In genomic region chr9:66213386-66214032, GRCm38 (mm10) we compare ENCODE assay signal across 8 mouse cellular contexts. TPM values are rescaled to one million over a fixed set of nuclear protein-coding genes. Genes with fewer than 3 reads are reported as not detected.
DNase-seq lines count a peak whose midpoint lies in the region; ATAC-seq and TF ChIP-seq lines count a peak whose summit lies in the region.

No protein-coding gene starts in this region.

- H3K27me3 ChIP-seq in liver, postnatal 0 days (ENCODE audit: insufficient read depth, low read length), result no peaks in the 10 kb centered on the region
- no peaks in the 10 kb centered on the region for H3K27me3 ChIP-seq in stomach, embryonic 14.5 days (ENCODE audit: control insufficient read depth, insufficient read depth, low read length)

- TF ChIP-seq CTCF in liver, postnatal 0 days (IDR thresholded peaks at IDR 0.05; ENCODE audit: low read depth), result no peak; the same call in 1 of the 2 replicates

- WGBS in liver, postnatal 0 days (ENCODE audit: insufficient replicate concordance), result 20% methylated on average over 5 of the region's 5 CpGs
- 52% methylated on average over 5 of the region's 5 CpGs for WGBS in stomach, embryonic 14.5 days

- H3K4me2 ChIP-seq in liver, postnatal 0 days (ENCODE audit: low read depth, low read length), result peak overlapping the region; percentile 70
- no peak overlapping the region for H3K4me2 ChIP-seq in stomach, embryonic 14.5 days (replicated peaks; ENCODE audit: low read depth, low read length)

- peaks cover 43% of the 10 kb centered on the region for H3K4me1 ChIP-seq in liver, postnatal 0 days (ENCODE audit: insufficient read depth)
- peaks cover 9% of the 10 kb centered on the region; the same call in 1 of the 2 replicates for H3K4me1 ChIP-seq in stomach, embryonic 14.5 days (ENCODE audit: control insufficient read depth, insufficient read depth, low read length)

- H3K27ac ChIP-seq in liver, postnatal 0 days (ENCODE audit: low read depth), result peak overlapping the region; percentile 83
- no peak overlapping the region; the same call in 1 of the 2 replicates for H3K27ac ChIP-seq in stomach, embryonic 14.5 days (ENCODE audit: low read length)

- peak; percentile 91 for ATAC-seq in erythroblast, adult 5-6 weeks (replicated peaks; ENCODE audit: low FRiP score, poor library complexity, severe bottlenecking)
- peak; percentile 95 for ATAC-seq in liver, postnatal 0 days
- ATAC-seq in stomach, embryonic 14.5 days (ENCODE audit: insufficient number of reproducible peaks, insufficient read depth, low FRiP score, low read depth), result peak; percentile 42; the same call in 1 of the 2 replicates

- TF ChIP-seq EP300 in liver, postnatal 0 days (IDR thresholded peaks at IDR 0.05; ENCODE audit: low read depth), result peak; percentile 71; the same call in 1 of the 2 replicates

- no peak overlapping the region for H3K4me3 ChIP-seq in liver, postnatal 0 days (ENCODE audit: low read depth, low read length)
- H3K4me3 ChIP-seq in stomach, embryonic 14.5 days (ENCODE audit: low read depth, low read length), result no peak overlapping the region

- no peaks in the 10 kb centered on the region for H3K36me3 ChIP-seq in liver, postnatal 0 days (replicated peaks; ENCODE audit: insufficient read depth, low read length)
- H3K36me3 ChIP-seq in stomach, embryonic 14.5 days (ENCODE audit: control insufficient read depth, insufficient read depth, low read length), result no peaks in the 10 kb centered on the region

- no peaks in the 10 kb centered on the region for H3K9me3 ChIP-seq in liver, postnatal 0 days (ENCODE audit: low read length)
- H3K9me3 ChIP-seq in stomach, embryonic 14.5 days (ENCODE audit: control insufficient read depth, low read depth, low read length), result no peaks in the 10 kb centered on the region

- H3K9ac ChIP-seq in liver, postnatal 0 days (replicated peaks), result peak overlapping the region; percentile 32
- no peak overlapping the region for H3K9ac ChIP-seq in stomach, embryonic 14.5 days (replicated peaks; ENCODE audit: low read depth, low read length)

- DNase-seq in gastrocnemius, postnatal 10 days, result peak; percentile 26
- no peak for DNase-seq in gastrocnemius, adult 18-20 months (ENCODE audit: low spot score)
- DNase-seq in kidney, adult 11 months, result peak; percentile 36
- peak; percentile 85 for DNase-seq in liver, postnatal 0 days
- no peak for DNase-seq in natural killer cell, adult 2 months (ENCODE audit: low spot score in 2 of 2)
- DNase-seq in layer of hippocampus, adult 9-10 months (ENCODE audit: low spot score), result no peak

RNA-seq across cellular contexts. Expression of gene Dapk2, which starts 55.5 kb away (rescaled TPM):
- 10 to 100 TPM; 15.5 to 19.1 TPM for total RNA-seq in gastrocnemius, postnatal 10 days (2021)
- total RNA-seq in gastrocnemius, adult 18-20 months (2021), result 10 to 100 TPM; 36.8 to 37.2 TPM
- total RNA-seq in erythroblast, adult 5-6 weeks (2015; ENCODE audit: low replicate concordance), result 157 and 171 TPM in 2 replicates
- 252 and 316 TPM in 2 replicates for total RNA-seq in erythroblast, adult 5-6 weeks (2017; ENCODE audit: low replicate concordance)
- polyA plus RNA-seq in liver, postnatal 0 days (2015; fragmentation: Nextera tagmentation; extraction: Ambion mirVana), result 21.6 and 23.4 TPM in 2 replicates
- 6.4 and 7.1 TPM in 2 replicates for polyA plus RNA-seq in stomach, embryonic 14.5 days (2014; fragmentation: Nextera tagmentation; extraction: Ambion mirVana)

Comparison
In these comparisons a context has a peak if more than half of its experiments do, and no peak if none do; other contexts are left out.
1. DNase-seq: peak in gastrocnemius, postnatal 10 days (single experiment), kidney, adult 11 months (single experiment) and liver, postnatal 0 days (single experiment); none in gastrocnemius, adult 18-20 months (single experiment), natural killer cell, adult 2 months (0 of 2) and layer of hippocampus, adult 9-10 months (single experiment).
2. ATAC-seq: peak in every context shown above with its lines; median percentile 95 in liver, postnatal 0 days; 91 in erythroblast, adult 5-6 weeks; 42 in stomach, embryonic 14.5 days.
3. RNA of gene Dapk2, which starts 55.5 kb away (total RNA-seq): 157 to 316 TPM in erythroblast, adult 5-6 weeks; 36.8 to 37.2 TPM in gastrocnemius, adult 18-20 months and 15.5 to 19.1 TPM in gastrocnemius, postnatal 10 days; every median in the first group is over 4 times any median in the second.